Mouse (Mus musculus) heart, postnatal 0 days (tissue): ENCODE measurements at regions not wholly inside any gene's neighbourhood (a gene's known extent, or its start where the extent isn't known, plus 50 kb on each side); places are given as distances from the start of the nearest gene placed in this dataset.

Source experiments
- ATAC-seq: fragments of 200-750 bp; cut with Nextera tagmentation; 2 replicates; pipeline ENCODE4 v1.8.0; 2017; ENCODE audit warnings: low read depth, moderate number of reproducible peaks, moderate library complexity; ENCODE audit not compliant: insufficient read depth
- DNase-seq: peaks from one replicate; pipeline ENCODE4 v3.0.0-alpha.2; 2016; ENCODE audit warnings: low spot score
- H3K27ac ChIP-seq: fragments of 300-500 bp; sonication (generic); 2 replicates; pipeline ENCODE4 v1.5.1; 2014; ENCODE audit warnings: low read depth, mild to moderate bottlenecking
- H3K27me3 ChIP-seq: fragments of 300-500 bp; sonication (generic); 2 replicates; pipeline ENCODE4 v1.6.1; 2014; ENCODE audit warnings: low read length, mixed read lengths; ENCODE audit not compliant: control insufficient read depth, insufficient read depth
- H3K36me3 ChIP-seq: fragments of 300-500 bp; sonication (generic); replicated peaks from 2 replicates; pipeline ENCODE4 v1.6.1; 2014; ENCODE audit warnings: low read length, mixed read lengths; ENCODE audit not compliant: control insufficient read depth, insufficient read depth
- H3K4me1 ChIP-seq: fragments of 300-500 bp; sonication (generic); 2 replicates; pipeline ENCODE4 v1.6.1; 2014; ENCODE audit warnings: antibody characterized with exemption; ENCODE audit not compliant: control insufficient read depth, insufficient read depth
- H3K4me2 ChIP-seq: fragments of 300-500 bp; sonication (generic); 2 replicates; pipeline ENCODE4 v1.6.1; 2014; ENCODE audit warnings: low read depth, mild to moderate bottlenecking, low read length, moderate library complexity
- H3K4me3 ChIP-seq: fragments of 300-500 bp; sonication (generic); 2 replicates; pipeline ENCODE4 v1.5.1; 2014; ENCODE audit warnings: low read depth, low read length
- H3K9ac ChIP-seq: fragments of 300-500 bp; sonication (generic); replicated peaks from 2 replicates; pipeline ENCODE4 v1.6.1; 2014; ENCODE audit warnings: low read depth, low read length, mixed read lengths
- H3K9me3 ChIP-seq: fragments of 300-500 bp; sonication (generic); replicated peaks from 2 replicates; pipeline ENCODE4 v1.6.1; 2016; ENCODE audit warnings: low read length; ENCODE audit not compliant: control insufficient read depth
- CTCF ChIP-seq: IDR thresholded peaks from 2 replicates; pipeline ENCODE4 v1.5.1; 2016; ENCODE audit warnings: antibody characterized with exemption, control low read depth, low read depth
- EP300 ChIP-seq: IDR thresholded peaks from 2 replicates; pipeline ENCODE4 v1.6.1; 2016; ENCODE audit warnings: antibody characterized with exemption, low read depth
- WGBS: fragments of 180-500 bp; shearing (Covaris S2); extraction: QIAGEN DNeasy Blood & Tissue Kit; methylation state at CpG from one replicate; pipeline ENCODE4 v1.1.7; 2014; 5-methylcytosine and 5-hydroxymethylcytosine counted together

DNA sequence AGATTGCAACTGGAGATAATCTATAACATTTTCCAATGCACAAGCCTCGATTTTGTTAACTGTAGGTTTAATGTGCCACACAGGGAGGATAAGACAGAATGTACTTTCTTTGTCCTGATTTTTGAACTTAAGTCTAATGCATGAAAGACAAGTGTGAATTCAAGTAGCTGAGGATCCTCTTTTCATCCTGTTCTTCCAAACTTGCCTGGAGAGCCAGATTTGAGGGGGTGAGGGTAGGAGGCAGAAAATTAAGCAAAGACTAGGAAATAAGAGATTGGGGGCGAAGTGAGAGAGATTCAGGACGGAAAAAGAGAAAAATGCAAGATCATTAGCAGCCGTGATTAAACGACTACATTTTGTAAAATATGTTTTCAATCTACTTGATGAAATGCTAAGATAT, 1450.8 kb downstream of the Stim2 start:
- no peak overlapping the region for H3K4me3 ChIP-seq
- DNase-seq (no peak), ATAC-seq (no peak)
- no peaks in the 10 kb centered on the region for H3K4me1 ChIP-seq
- no peaks in the 10 kb centered on the region for H3K27me3 ChIP-seq
- H3K4me2 ChIP-seq, result no peak overlapping the region
- no peak overlapping the region for H3K9ac ChIP-seq
- H3K27ac ChIP-seq, result no peak overlapping the region
- WGBS, result 66% methylated on average over 5 of the region's 5 CpGs
- H3K36me3 ChIP-seq, result no peaks in the 10 kb centered on the region
- no peaks in the 10 kb centered on the region for H3K9me3 ChIP-seq
- TF ChIP-seq CTCF (no peak), EP300 (no peak)
